Mouse (Mus musculus): ENCODE measurements around the gene Kti12. TPM values are rescaled to one million over a fixed set of nuclear protein-coding genes. Genes with fewer than 3 reads are reported as not detected.

Gene Kti12
- polyA plus RNA-seq, 1 experiment from 2014 or later: 49.9 TPM

DNA sequence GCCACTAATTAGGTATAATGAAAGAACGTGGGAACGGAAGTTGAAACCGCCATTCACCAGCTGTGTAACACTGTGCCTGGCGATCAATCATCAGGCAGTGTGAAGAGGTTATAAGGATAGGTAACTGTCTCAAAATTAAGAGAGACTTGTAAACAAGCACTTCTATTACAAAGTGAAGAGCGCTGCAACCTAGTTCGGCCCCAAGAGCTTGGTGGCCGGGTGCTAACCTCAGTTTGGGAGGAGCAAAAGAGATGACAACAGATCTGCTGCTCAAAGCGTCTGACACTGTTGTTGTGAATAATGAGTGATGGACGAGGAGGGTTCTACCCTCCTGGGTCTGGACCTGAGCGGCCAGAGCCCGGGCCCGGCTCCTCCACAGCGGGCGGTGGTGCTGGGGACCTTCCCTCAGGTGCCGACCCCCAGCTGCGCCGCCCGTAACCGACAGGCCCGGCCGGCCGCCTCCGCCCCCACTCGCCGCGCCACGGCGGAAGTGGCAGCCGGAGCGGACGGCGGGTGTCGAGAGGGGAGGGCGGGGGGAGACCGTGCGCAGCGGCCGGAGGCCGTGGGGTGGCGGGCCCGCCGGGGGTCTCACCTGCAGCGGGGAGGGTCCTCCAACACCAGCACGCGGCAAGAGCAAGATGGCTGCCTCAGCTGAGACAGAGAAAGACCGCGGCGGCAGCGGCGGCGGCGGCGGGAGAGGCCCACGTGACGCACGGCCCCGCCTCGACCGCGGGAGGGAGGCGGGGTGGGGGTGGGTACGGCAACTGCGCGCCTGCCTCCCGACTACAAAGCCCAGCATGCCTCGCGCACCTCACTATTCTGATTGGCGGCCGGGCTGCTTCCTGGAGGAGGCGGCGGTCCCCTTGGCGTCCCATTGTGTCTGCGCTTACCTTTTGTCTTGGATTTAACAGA, 14.4 kb upstream of the Kti12 start, which contains the start of gene Btf3l4:
Gene Btf3l4, minus strand, starts transcription at position 699 of the 912 bp plus-strand sequence.
- under 1% methylated on average over 63 of the region's 73 CpGs for WGBS
- Histone ChIP-seq H3K27me3 (ENCODE audit: control insufficient read depth, insufficient read depth, low read length) (no peaks in the 10 kb centered on the region), H3K9ac (ENCODE audit: low read length) (peak within 1 kb of the TSS; percentile 97), H3K4me2 (peak within 1 kb of the TSS; percentile 83), H3K9me3 (ENCODE audit: control insufficient read depth, low read length) (no peaks in the 10 kb centered on the region), H3K36me3 (ENCODE audit: control insufficient read depth, insufficient read depth, low read length) (peaks cover 6% of the 10 kb centered on the region; the same call in 1 of the 2 replicates), H3K4me1 (ENCODE audit: control insufficient read depth, insufficient read depth, low read length) (peaks cover 23% of the 10 kb centered on the region), H3K27ac (ENCODE audit: low read depth, low read length) (peak within 1 kb of the TSS; percentile 99), H3K4me3 (ENCODE audit: low read depth, low read length) (peak within 1 kb of the TSS; percentile 78)
- ATAC-seq (ENCODE audit: low FRiP score): peak; percentile 95
- DNase-seq (ENCODE audit: low spot score, missing footprints): peak; percentile 99

DNA sequence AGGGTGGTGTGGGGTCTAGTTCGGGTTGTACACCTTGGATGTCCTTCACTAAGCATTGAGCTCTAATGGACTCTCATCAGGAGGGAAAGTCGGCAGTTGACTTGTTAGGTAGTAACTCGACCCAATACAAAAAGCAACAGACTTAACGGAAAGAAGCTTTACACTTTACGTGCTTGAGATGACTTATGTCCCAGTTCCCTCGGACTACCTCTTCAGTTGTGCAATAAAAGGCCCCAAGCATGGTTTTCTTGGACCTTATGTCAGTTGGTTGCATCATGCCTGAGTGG, 13.8 kb upstream of the Kti12 start:
- peaks cover 6% of the 10 kb centered on the region; the same call in 1 of the 2 replicates for H3K36me3 ChIP-seq (ENCODE audit: control insufficient read depth, insufficient read depth, low read length)
- no peaks in the 10 kb centered on the region for H3K27me3 ChIP-seq (ENCODE audit: control insufficient read depth, insufficient read depth, low read length)
- H3K4me3 ChIP-seq (ENCODE audit: low read depth, low read length): peak overlapping the region; percentile 78
- H3K27ac ChIP-seq (ENCODE audit: low read depth, low read length): peak overlapping the region; percentile 99
- peak overlapping the region; percentile 97 for H3K9ac ChIP-seq (ENCODE audit: low read length)
- peak overlapping the region; percentile 83 for H3K4me2 ChIP-seq
- DNase-seq (ENCODE audit: low spot score, missing footprints): no peak
- no peak for ATAC-seq (ENCODE audit: low FRiP score)
- 0% methylated on average over 6 of the region's 6 CpGs for WGBS
- peaks cover 23% of the 10 kb centered on the region for H3K4me1 ChIP-seq (ENCODE audit: control insufficient read depth, insufficient read depth, low read length)
- H3K9me3 ChIP-seq (ENCODE audit: control insufficient read depth, low read length): no peaks in the 10 kb centered on the region

DNA sequence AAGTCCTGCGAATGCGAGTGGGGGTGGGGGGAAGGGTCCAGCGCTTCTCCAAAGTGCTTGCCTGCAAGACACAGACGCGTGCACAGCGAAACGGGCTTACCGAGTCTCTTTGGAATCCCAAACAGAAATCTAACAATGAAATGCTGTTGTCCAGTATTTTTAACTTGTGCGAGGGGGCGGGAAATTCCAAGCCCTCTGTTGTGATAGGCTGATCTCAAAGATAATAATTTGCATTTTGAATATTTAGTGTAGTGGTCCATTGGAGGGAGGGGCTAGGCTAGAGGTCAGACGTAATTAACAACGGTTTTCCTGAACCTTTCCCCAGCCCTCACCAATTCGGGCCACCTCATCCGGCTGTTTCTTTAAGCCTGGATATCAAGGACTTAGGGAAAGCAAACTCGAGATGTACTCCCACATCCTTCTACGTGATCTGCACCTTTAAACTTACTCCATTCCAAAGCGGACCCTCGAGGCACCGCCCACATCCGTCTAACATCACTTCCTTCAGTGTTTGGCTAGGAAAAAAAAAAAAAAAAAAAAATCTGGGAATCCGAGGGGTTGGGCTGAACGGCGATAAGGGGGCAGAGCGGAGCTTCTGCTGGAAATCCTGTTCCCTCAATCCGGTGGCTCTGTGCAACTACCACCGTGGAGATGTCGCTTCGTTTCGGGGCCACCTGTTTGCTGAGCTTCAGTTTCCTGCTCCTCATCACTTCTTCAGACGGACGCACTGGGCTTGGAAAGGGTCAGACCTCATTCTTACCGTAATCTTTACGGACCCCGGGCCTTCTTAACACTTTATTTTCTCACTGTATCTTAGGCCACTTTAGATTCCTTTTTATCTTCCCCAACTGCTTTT, 13.2 kb upstream of the Kti12 start, which contains the start of gene Txndc12:
Gene Txndc12, plus strand, starts transcription at position 487 of the 856 bp plus-strand sequence.
- peak within 1 kb of the TSS; percentile 99 for H3K27ac ChIP-seq (ENCODE audit: low read depth, low read length)
- H3K4me3 ChIP-seq (ENCODE audit: low read depth, low read length): peak within 1 kb of the TSS; percentile 78
- peak; percentile 81 for ATAC-seq (ENCODE audit: low FRiP score)
- H3K4me2 ChIP-seq: peak within 1 kb of the TSS; percentile 83
- no peaks in the 10 kb centered on the region for H3K9me3 ChIP-seq (ENCODE audit: control insufficient read depth, low read length)
- WGBS: under 1% methylated on average over 34 of the region's 34 CpGs
- peak within 1 kb of the TSS; percentile 97 for H3K9ac ChIP-seq (ENCODE audit: low read length)
- peaks cover 23% of the 10 kb centered on the region for H3K4me1 ChIP-seq (ENCODE audit: control insufficient read depth, insufficient read depth, low read length)
- peak; percentile 99 for DNase-seq (ENCODE audit: low spot score, missing footprints)
- H3K27me3 ChIP-seq (ENCODE audit: control insufficient read depth, insufficient read depth, low read length): no peaks in the 10 kb centered on the region
- peaks cover 3% of the 10 kb centered on the region; the same call in 1 of the 2 replicates for H3K36me3 ChIP-seq (ENCODE audit: control insufficient read depth, insufficient read depth, low read length)

DNA sequence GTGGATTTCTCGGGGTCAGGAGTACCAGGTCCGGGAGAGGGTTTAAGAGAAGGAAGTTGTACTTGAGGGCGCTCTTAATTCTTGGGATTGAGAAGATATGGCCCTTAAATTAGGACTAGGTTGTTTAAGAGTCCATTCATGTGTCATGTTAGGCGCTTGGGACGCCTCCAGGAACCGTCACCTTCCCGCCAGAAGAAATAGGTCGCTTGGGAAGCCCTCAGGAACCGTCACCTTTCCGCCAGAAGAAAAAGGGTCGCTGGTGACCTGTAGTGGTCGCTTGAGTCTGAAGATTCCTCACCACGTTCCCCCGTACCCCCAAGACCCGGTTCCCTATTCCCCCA, 12.6 kb upstream of the Kti12 start:
- H3K4me3 ChIP-seq (ENCODE audit: low read depth, low read length): peak overlapping the region; percentile 78
- H3K27ac ChIP-seq (ENCODE audit: low read depth, low read length): peak overlapping the region; percentile 99
- H3K4me1 ChIP-seq (ENCODE audit: control insufficient read depth, insufficient read depth, low read length): peaks cover 23% of the 10 kb centered on the region
- ATAC-seq (ENCODE audit: low FRiP score) (no peak), DNase-seq (ENCODE audit: low spot score, missing footprints) (no peak)
- H3K9ac ChIP-seq (ENCODE audit: low read length): peak overlapping the region; percentile 97
- no peaks in the 10 kb centered on the region for H3K27me3 ChIP-seq (ENCODE audit: control insufficient read depth, insufficient read depth, low read length)
- H3K9me3 ChIP-seq (ENCODE audit: control insufficient read depth, low read length): no peaks in the 10 kb centered on the region
- peaks cover under 1% of the 10 kb centered on the region; the same call in 1 of the 2 replicates for H3K36me3 ChIP-seq (ENCODE audit: control insufficient read depth, insufficient read depth, low read length)
- WGBS: under 1% methylated on average over 15 of the region's 15 CpGs
- peak overlapping the region; percentile 83 for H3K4me2 ChIP-seq

DNA sequence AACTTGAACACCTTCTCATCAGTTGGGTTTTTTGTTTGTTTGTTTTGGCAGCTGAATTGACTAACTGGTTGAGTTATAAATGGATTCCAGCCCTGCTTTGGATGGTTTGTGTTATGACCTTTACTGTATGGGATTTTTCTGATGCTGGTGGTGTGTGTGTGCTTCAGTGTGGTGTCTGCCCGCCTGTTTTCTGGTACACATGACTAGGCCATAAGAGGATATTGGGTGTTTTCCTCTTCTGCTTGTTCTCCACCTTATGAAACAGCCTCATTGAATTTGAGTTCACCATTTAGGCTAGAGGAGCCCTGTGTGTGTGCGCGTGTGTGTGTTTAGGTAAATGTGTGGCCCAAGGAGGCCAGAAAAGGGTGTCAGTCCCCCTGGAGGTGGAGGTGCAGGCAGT, 12.1 kb upstream of the Kti12 start:
- no peaks in the 10 kb centered on the region for H3K27me3 ChIP-seq (ENCODE audit: control insufficient read depth, insufficient read depth, low read length)
- ATAC-seq (ENCODE audit: low FRiP score) (no peak), DNase-seq (ENCODE audit: low spot score, missing footprints) (no peak)
- peak overlapping the region; percentile 83 for H3K4me2 ChIP-seq
- no peaks in the 10 kb centered on the region for H3K9me3 ChIP-seq (ENCODE audit: control insufficient read depth, low read length)
- H3K9ac ChIP-seq (ENCODE audit: low read length): peak overlapping the region; percentile 97
- no peak overlapping the region for H3K27ac ChIP-seq (ENCODE audit: low read depth, low read length)
- H3K4me1 ChIP-seq (ENCODE audit: control insufficient read depth, insufficient read depth, low read length): peaks cover 23% of the 10 kb centered on the region
- no peaks in the 10 kb centered on the region for H3K36me3 ChIP-seq (ENCODE audit: control insufficient read depth, insufficient read depth, low read length)
- 71% methylated on average over 3 of the region's 3 CpGs for WGBS
- peak overlapping the region; percentile 78 for H3K4me3 ChIP-seq (ENCODE audit: low read depth, low read length)

DNA sequence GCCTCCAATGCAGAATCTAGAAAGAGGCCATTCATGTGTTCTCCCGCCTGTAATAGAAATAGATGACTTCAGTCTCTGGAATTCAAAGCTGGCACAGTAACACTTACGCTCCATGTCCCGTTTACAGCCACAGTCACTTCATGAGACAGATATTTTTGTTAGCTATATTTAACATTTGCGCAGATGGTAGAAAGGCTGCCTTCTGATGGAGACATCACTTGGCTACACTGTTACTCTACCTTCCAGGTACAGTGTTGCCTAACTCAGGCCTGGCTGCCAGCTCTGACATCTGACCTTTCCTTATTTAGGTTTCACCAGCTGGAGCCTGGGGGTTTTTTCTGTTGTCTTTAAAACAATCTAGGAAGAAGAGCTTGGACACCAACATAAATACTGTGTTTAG, 9.6 kb upstream of the Kti12 start:
- Histone ChIP-seq H3K4me1 (ENCODE audit: control insufficient read depth, insufficient read depth, low read length) (peaks cover 10% of the 10 kb centered on the region), H3K9ac (ENCODE audit: low read length) (no peak overlapping the region), H3K4me2 (no peak overlapping the region), H3K36me3 (ENCODE audit: control insufficient read depth, insufficient read depth, low read length) (no peaks in the 10 kb centered on the region), H3K27ac (ENCODE audit: low read depth, low read length) (no peak overlapping the region), H3K27me3 (ENCODE audit: control insufficient read depth, insufficient read depth, low read length) (no peaks in the 10 kb centered on the region), H3K9me3 (ENCODE audit: control insufficient read depth, low read length) (no peaks in the 10 kb centered on the region), H3K4me3 (ENCODE audit: low read depth, low read length) (no peak overlapping the region)
- DNase-seq (ENCODE audit: low spot score, missing footprints) (no peak), ATAC-seq (ENCODE audit: low FRiP score) (no peak)
- 96% methylated on average over 4 of the region's 4 CpGs for WGBS

DNA sequence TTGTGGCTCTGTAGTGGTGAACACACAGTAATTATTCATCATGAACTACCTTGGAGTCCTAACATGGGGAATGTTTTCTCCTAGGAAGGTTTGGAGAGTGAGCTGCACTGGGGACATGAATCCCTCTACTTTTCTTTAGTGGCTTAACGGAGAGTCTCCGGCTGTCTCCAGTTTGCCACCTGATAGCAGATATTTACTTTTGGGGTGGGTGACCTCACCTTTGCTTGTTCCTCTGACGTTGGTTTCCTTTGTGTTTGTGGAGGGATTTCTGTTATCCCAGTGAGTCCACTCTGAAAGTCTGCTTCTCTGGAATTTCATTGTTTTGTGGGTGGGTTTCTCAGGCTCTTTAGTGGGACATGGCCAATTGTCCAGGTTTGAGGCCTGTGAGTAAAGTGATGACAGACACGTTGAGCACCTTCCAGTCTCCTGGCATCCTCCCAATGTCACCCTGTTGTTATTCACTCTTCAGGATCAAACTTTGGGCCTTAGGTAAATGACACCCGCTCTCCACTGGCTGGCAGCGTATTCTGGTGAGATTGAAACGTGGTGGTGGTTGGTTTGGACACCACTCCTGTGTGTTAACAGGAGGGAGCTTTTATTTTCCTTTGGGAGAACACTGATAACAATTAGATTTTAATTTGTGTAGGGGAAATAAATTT, 5.5 kb upstream of the Kti12 start:
- Histone ChIP-seq H3K36me3 (ENCODE audit: control insufficient read depth, insufficient read depth, low read length) (no peaks in the 10 kb centered on the region), H3K27ac (ENCODE audit: low read depth, low read length) (no peak overlapping the region), H3K4me3 (ENCODE audit: low read depth, low read length) (no peak overlapping the region), H3K4me2 (no peak overlapping the region), H3K27me3 (ENCODE audit: control insufficient read depth, insufficient read depth, low read length) (no peaks in the 10 kb centered on the region), H3K9ac (ENCODE audit: low read length) (no peak overlapping the region), H3K9me3 (ENCODE audit: control insufficient read depth, low read length) (no peaks in the 10 kb centered on the region), H3K4me1 (ENCODE audit: control insufficient read depth, insufficient read depth, low read length) (peaks cover 1% of the 10 kb centered on the region; the same call in 1 of the 2 replicates)
- 89% methylated on average over 7 of the region's 7 CpGs for WGBS
- no peak for DNase-seq (ENCODE audit: low spot score, missing footprints)
- no peak for ATAC-seq (ENCODE audit: low FRiP score)

DNA sequence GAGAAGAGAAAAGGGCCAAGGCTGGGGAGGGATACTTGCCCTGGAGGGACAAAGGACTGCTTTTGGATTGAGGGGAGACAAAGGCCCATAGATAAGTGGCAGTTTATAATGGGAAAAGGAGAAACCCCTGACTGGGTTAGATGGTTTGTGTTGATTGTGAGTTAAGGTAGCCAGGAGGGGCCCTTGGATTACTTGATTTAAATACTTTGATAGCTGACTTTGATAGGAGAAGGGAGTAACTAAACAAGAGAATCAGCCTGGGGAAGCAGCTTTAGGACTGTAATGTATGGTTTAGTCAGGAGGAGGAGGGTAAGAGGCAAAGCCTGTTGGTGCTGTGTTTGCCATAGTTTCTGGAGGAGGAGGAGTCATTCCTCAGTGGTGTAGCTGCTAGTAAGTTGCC, 4.2 kb upstream of the Kti12 start:
- Histone ChIP-seq H3K9me3 (ENCODE audit: control insufficient read depth, low read length) (no peaks in the 10 kb centered on the region), H3K4me1 (ENCODE audit: control insufficient read depth, insufficient read depth, low read length) (peaks cover 2% of the 10 kb centered on the region; the same call in 1 of the 2 replicates), H3K9ac (ENCODE audit: low read length) (no peak overlapping the region), H3K4me2 (no peak overlapping the region), H3K36me3 (ENCODE audit: control insufficient read depth, insufficient read depth, low read length) (no peaks in the 10 kb centered on the region), H3K27ac (ENCODE audit: low read depth, low read length) (no peak overlapping the region), H3K27me3 (ENCODE audit: control insufficient read depth, insufficient read depth, low read length) (no peaks in the 10 kb centered on the region), H3K4me3 (ENCODE audit: low read depth, low read length) (no peak overlapping the region)
- no peak for ATAC-seq (ENCODE audit: low FRiP score)
- DNase-seq (ENCODE audit: low spot score, missing footprints): no peak
